Mouse (Mus musculus) megakaryocyte progenitor cell, adult 5-6 weeks (primary cell): ENCODE data around the gene Oca2. TPM values are rescaled to one million over a fixed set of nuclear protein-coding genes. Genes with fewer than 3 reads are reported as not detected.

ENCODE experiments used
- ATAC-seq: replicated peaks from 2 replicates; pipeline ENCODE4 v1.8.0; 2016; ENCODE audit warnings: mild to moderate bottlenecking, moderate TSS enrichment, inconsistent platforms; ENCODE audit not compliant: poor library complexity
- total RNA-seq, 2 experiments: library from RNA; stranded (forward) in 1 of 2; stranded (reverse) in 1 of 2; fragments of 157-497, 149-512 nt in 1 of 2; fragments of 200-1000 nt in 1 of 2; gene quantifications; 2 replicates each; pipeline versions ENCODE4 v1.2.3 to v1.2.4; 2015 to 2017

Gene Oca2
- total RNA-seq, 2 experiments from 2014 or later: not detected

- no peak for ATAC-seq
Observed at GRCm38 (mm10) chr7:56381750-56382421, 142.3 kb downstream of the Oca2 start.

GRCm38 (mm10) chr7:56382706-56383105, 143.1 kb downstream of the Oca2 start:
- ATAC-seq: no peak

- no peak for ATAC-seq
Observed at GRCm38 (mm10) chr7:56388295-56388694, 148.7 kb downstream of the Oca2 start.

- ATAC-seq: no peak
Observed at GRCm38 (mm10) chr7:56418182-56418836, 178.7 kb downstream of the Oca2 start.

GRCm38 (mm10) chr7:56419253-56419844, 179.8 kb downstream of the Oca2 start:
- ATAC-seq: no peak

GRCm38 (mm10) chr7:56421946-56422345, 182.4 kb downstream of the Oca2 start:
- no peak for ATAC-seq

- no peak for ATAC-seq
Observed at GRCm38 (mm10) chr7:56423548-56423947, 184.0 kb downstream of the Oca2 start.

GRCm38 (mm10) chr7:56460814-56461520, 221.4 kb downstream of the Oca2 start:
- no peak for ATAC-seq

GRCm38 (mm10) chr7:56498242-56498641, 258.7 kb downstream of the Oca2 start:
- no peak for ATAC-seq

- no peak for ATAC-seq
Observed at GRCm38 (mm10) chr7:56499319-56499718, 259.8 kb downstream of the Oca2 start.

- no peak for ATAC-seq
Observed at GRCm38 (mm10) chr7:56499767-56500166, 260.2 kb downstream of the Oca2 start.

- no peak for ATAC-seq
Observed at GRCm38 (mm10) chr7:56500438-56500837, 260.9 kb downstream of the Oca2 start.

- no peak for ATAC-seq
Observed at GRCm38 (mm10) chr7:56518581-56518980, 279.0 kb downstream of the Oca2 start.

- no peak for ATAC-seq
Observed at GRCm38 (mm10) chr7:56519741-56520140, 280.2 kb downstream of the Oca2 start.

GRCm38 (mm10) chr7:56534856-56535255, 295.3 kb downstream of the Oca2 start:
- ATAC-seq: no peak

- no peak for ATAC-seq
Observed at GRCm38 (mm10) chr7:56549226-56549625, 309.7 kb downstream of the Oca2 start.

GRCm38 (mm10) chr7:56551804-56552203, 312.2 kb downstream of the Oca2 start:
- no peak for ATAC-seq
